ENCODE assay signal across 12 mouse cellular contexts in genomic region chr4:150120173-150120833, GRCm38 (mm10). TPM values are rescaled to one million over a fixed set of nuclear protein-coding genes. Genes with fewer than 3 reads are reported as not detected.
DNase-seq lines count a peak whose midpoint lies in the region; ATAC-seq and TF ChIP-seq lines count a peak whose summit lies in the region.
"Had no signal": no experiment of that assay in that cellular context is flagged by ENCODE, and none has a peak within 500 bp of the region (broad histone marks: within the 10 kb centered on the region; RNA-seq: fewer than 3 reads in every experiment).

No protein-coding gene starts in this region.

- H3K27me3 ChIP-seq in hindbrain, embryonic 15.5 days: no peaks in the 10 kb centered on the region
- no peaks in the 10 kb centered on the region for H3K27me3 ChIP-seq in hindbrain, embryonic 11.5 days (ENCODE audit: control insufficient read depth, insufficient read depth, low read length)
- no peaks in the 10 kb centered on the region for H3K27me3 ChIP-seq in hindbrain, postnatal 0 days (ENCODE audit: insufficient read depth, low read length)
- no peaks in the 10 kb centered on the region for H3K27me3 ChIP-seq in limb, embryonic 14.5 days (ENCODE audit: control insufficient read depth, insufficient read depth, low read length)
- H3K27me3 ChIP-seq: midbrain, embryonic 12.5 days had no signal

- H3K4me3 ChIP-seq in hindbrain, embryonic 15.5 days: no peak overlapping the region
- no peak overlapping the region for H3K4me3 ChIP-seq in hindbrain, embryonic 11.5 days (ENCODE audit: low read depth, low read length)
- H3K4me3 ChIP-seq in hindbrain, postnatal 0 days (ENCODE audit: low read length): no peak overlapping the region
- peak overlapping the region; percentile 13; the same call in 1 of the 2 replicates for H3K4me3 ChIP-seq in limb, embryonic 14.5 days (replicated peaks; ENCODE audit: low read length)
- H3K4me3 ChIP-seq: midbrain, embryonic 12.5 days had no signal

- no peaks in the 10 kb centered on the region for H3K9me3 ChIP-seq in hindbrain, embryonic 15.5 days
- no peaks in the 10 kb centered on the region for H3K9me3 ChIP-seq in hindbrain, embryonic 11.5 days (ENCODE audit: control insufficient read depth, low read length)
- H3K9me3 ChIP-seq in hindbrain, postnatal 0 days (ENCODE audit: low read length): no peaks in the 10 kb centered on the region
- no peaks in the 10 kb centered on the region for H3K9me3 ChIP-seq in limb, embryonic 14.5 days (ENCODE audit: control insufficient read depth, low read length)
- H3K9me3 ChIP-seq: midbrain, embryonic 12.5 days had no signal

- DNase-seq in hindbrain, embryonic 11.5 days (ENCODE audit: low spot score): no peak
- peak; percentile 63 to 65 for DNase-seq in B cell, adult 2 months
- peak; percentile 61 for DNase-seq in hindbrain, postnatal 0 days (ENCODE audit: low spot score)
- DNase-seq in limb, embryonic 14.5 days (ENCODE audit: low spot score): peak; percentile 15
- no peak for DNase-seq in urinary bladder, postnatal 4 days (ENCODE audit: low spot score in 2 of 2)
- DNase-seq in heart, postnatal 10 days: no peak
- DNase-seq in adrenal gland, postnatal 10 days: no peak
- DNase-seq: right cerebral cortex, postnatal 4 days had no signal

- intact Hi-C loops in heart, postnatal 10 days (cut with DNase I): no loop called here

- no peak overlapping the region for H3K27ac ChIP-seq in hindbrain, embryonic 15.5 days (replicated peaks)
- H3K27ac ChIP-seq in hindbrain, embryonic 11.5 days (ENCODE audit: low read depth, low read length): no peak overlapping the region
- H3K27ac ChIP-seq in hindbrain, postnatal 0 days: no peak overlapping the region
- H3K27ac ChIP-seq in limb, embryonic 14.5 days (replicated peaks; ENCODE audit: low read depth, low read length): peak overlapping the region; percentile 6; the same call in 1 of the 2 replicates
- H3K27ac ChIP-seq: midbrain, embryonic 12.5 days had no signal

- no peaks in the 10 kb centered on the region for H3K36me3 ChIP-seq in hindbrain, embryonic 15.5 days
- H3K36me3 ChIP-seq in hindbrain, embryonic 11.5 days (ENCODE audit: control insufficient read depth, insufficient read depth, low read length): no peaks in the 10 kb centered on the region
- H3K36me3 ChIP-seq in hindbrain, postnatal 0 days (ENCODE audit: insufficient read depth, low read length): no peaks in the 10 kb centered on the region
- no peaks in the 10 kb centered on the region for H3K36me3 ChIP-seq in limb, embryonic 14.5 days (ENCODE audit: control insufficient read depth, insufficient read depth, low read length)
- H3K36me3 ChIP-seq: midbrain, embryonic 12.5 days had no signal

- TF ChIP-seq POLR2A in limb, embryonic 14.5 days (IDR thresholded peaks at IDR 0.05; ENCODE audit: borderline replicate concordance, extremely low read depth, insufficient read depth, insufficient read length): no peak

- 53% methylated on average over 15 of the region's 15 CpGs for WGBS in hindbrain, embryonic 15.5 days
- 60% methylated on average over 15 of the region's 15 CpGs for WGBS in hindbrain, embryonic 11.5 days
- 40% methylated on average over 15 of the region's 15 CpGs for WGBS in hindbrain, postnatal 0 days
- WGBS in limb, embryonic 14.5 days: 23% methylated on average over 15 of the region's 15 CpGs

- TF ChIP-seq CTCF in hindbrain, postnatal 0 days (IDR thresholded peaks at IDR 0.05; ENCODE audit: low read depth): peak; percentile 19; the same call in 1 of the 2 replicates

- peaks cover 18% of the 10 kb centered on the region for H3K4me1 ChIP-seq in hindbrain, embryonic 15.5 days (replicated peaks)
- peaks cover 5% of the 10 kb centered on the region for H3K4me1 ChIP-seq in hindbrain, embryonic 11.5 days (replicated peaks; ENCODE audit: control insufficient read depth, insufficient read depth, low read length)
- H3K4me1 ChIP-seq in hindbrain, postnatal 0 days (ENCODE audit: insufficient read depth, low read length): no peaks in the 10 kb centered on the region
- H3K4me1 ChIP-seq in limb, embryonic 14.5 days (ENCODE audit: control insufficient read depth, insufficient read depth, low read length): peaks cover 13% of the 10 kb centered on the region

- H3K9ac ChIP-seq in hindbrain, embryonic 15.5 days: no peak overlapping the region
- no peak overlapping the region for H3K9ac ChIP-seq in hindbrain, embryonic 11.5 days (ENCODE audit: low read depth, low read length)
- H3K9ac ChIP-seq in hindbrain, postnatal 0 days (replicated peaks; ENCODE audit: low read length): no peak overlapping the region
- no peak overlapping the region for H3K9ac ChIP-seq in limb, embryonic 14.5 days (ENCODE audit: low read depth, low read length, severe bottlenecking)
- H3K9ac ChIP-seq: midbrain, embryonic 12.5 days had no signal

- ATAC-seq in hindbrain, embryonic 15.5 days (ENCODE audit: low FRiP score, low read depth): 0 out of 2 replicates have a peak, but pooled peaks have one; percentile 55
- ATAC-seq in hindbrain, embryonic 11.5 days (ENCODE audit: low FRiP score): no peak
- peak; percentile 57 for ATAC-seq in hindbrain, postnatal 0 days
- ATAC-seq in limb, embryonic 14.5 days (ENCODE audit: low FRiP score, low read depth): peak; percentile 68; the same call in 1 of the 2 replicates

- H3K4me2 ChIP-seq in hindbrain, embryonic 15.5 days: no peak overlapping the region
- H3K4me2 ChIP-seq in hindbrain, embryonic 11.5 days (replicated peaks; ENCODE audit: low read depth, low read length): no peak overlapping the region
- no peak overlapping the region for H3K4me2 ChIP-seq in hindbrain, postnatal 0 days (ENCODE audit: low read depth, low read length)
- peak overlapping the region; percentile 30; the same call in 1 of the 2 replicates for H3K4me2 ChIP-seq in limb, embryonic 14.5 days (replicated peaks; ENCODE audit: low read depth, low read length, severe bottlenecking)

RNA-seq across cellular contexts. Expression of gene Slc2a5, which starts 1.2 kb away (rescaled TPM):
- 2.2 TPM in 2 replicates for polyA plus RNA-seq in hindbrain, embryonic 15.5 days (2015; fragmentation: Nextera tagmentation; extraction: Ambion mirVana)
- polyA plus RNA-seq in hindbrain, embryonic 11.5 days (2014; fragmentation: Nextera tagmentation; extraction: Ambion mirVana): 1.3 TPM in 2 replicates
- 1.5 and 2.9 TPM in 2 replicates for total RNA-seq in hindbrain, postnatal 0 days (2014; rRNA removed)
- 2.7 and 3.0 TPM in 2 replicates for polyA plus RNA-seq in hindbrain, postnatal 0 days (2015; fragmentation: Nextera tagmentation; extraction: Ambion mirVana)
- polyA plus RNA-seq in limb, embryonic 14.5 days (2012; rRNA removed): 2.2 and 3.5 TPM in 2 replicates
- 1.5 and 2.6 TPM in 2 replicates for polyA plus RNA-seq in limb, embryonic 14.5 days (2014; fragmentation: Nextera tagmentation; extraction: Ambion mirVana)
- under 1 TPM in 1 of 2 experiments, not detected in 1; 0.25 TPM for total RNA-seq in heart, postnatal 10 days (2021)
- under 1 TPM; 0.27 to 0.75 TPM for total RNA-seq in adrenal gland, postnatal 10 days (2021)

RNA-seq across cellular contexts. Expression of gene Slc2a7, which starts 28.5 kb away (rescaled TPM):
- not detected in 2 replicates for polyA plus RNA-seq in hindbrain, embryonic 15.5 days (2015; fragmentation: Nextera tagmentation; extraction: Ambion mirVana)
- polyA plus RNA-seq in hindbrain, embryonic 11.5 days (2014; fragmentation: Nextera tagmentation; extraction: Ambion mirVana): not detected in 2 replicates
- total RNA-seq in hindbrain, postnatal 0 days (2014; rRNA removed): not detected in 2 replicates
- polyA plus RNA-seq in hindbrain, postnatal 0 days (2015; fragmentation: Nextera tagmentation; extraction: Ambion mirVana): not detected in 2 replicates
- polyA plus RNA-seq in limb, embryonic 14.5 days (2012; rRNA removed): not detected in 2 replicates
- polyA plus RNA-seq in limb, embryonic 14.5 days (2014; fragmentation: Nextera tagmentation; extraction: Ambion mirVana): not detected in 2 replicates
- total RNA-seq in heart, postnatal 10 days (2021): not detected
- total RNA-seq in adrenal gland, postnatal 10 days (2021): not detected
- total RNA-seq: adrenal gland, postnatal 25 days; gastrocnemius, postnatal 4 days had no signal
- polyA plus RNA-seq: midbrain, embryonic 12.5 days had no signal

RNA-seq across cellular contexts. Expression of gene Gpr157, which starts 33.1 kb away (rescaled TPM):
- polyA plus RNA-seq in hindbrain, embryonic 15.5 days (2015; fragmentation: Nextera tagmentation; extraction: Ambion mirVana): 0.40 and 0.59 TPM in 2 replicates
- 0.24 and 0.68 TPM in 2 replicates for polyA plus RNA-seq in hindbrain, embryonic 11.5 days (2014; fragmentation: Nextera tagmentation; extraction: Ambion mirVana)
- 4.9 and 5.4 TPM in 2 replicates for total RNA-seq in hindbrain, postnatal 0 days (2014; rRNA removed)
- polyA plus RNA-seq in hindbrain, postnatal 0 days (2015; fragmentation: Nextera tagmentation; extraction: Ambion mirVana): 0.52 and 0.74 TPM in 2 replicates
- 3.8 and 4.5 TPM in 2 replicates for polyA plus RNA-seq in limb, embryonic 14.5 days (2012; rRNA removed)
- polyA plus RNA-seq in limb, embryonic 14.5 days (2014; fragmentation: Nextera tagmentation; extraction: Ambion mirVana): 0.48 and 0.52 TPM in 2 replicates
- total RNA-seq in heart, postnatal 10 days (2021): 10 to 100 TPM; 23.5 to 24.2 TPM
- total RNA-seq in adrenal gland, postnatal 10 days (2021): 1 to 10 TPM; 2.7 to 4.9 TPM

Comparison
In these comparisons a context has a peak if more than half of its experiments do, and no peak if none do; other contexts are left out.
1. DNase-seq: peak in B cell, adult 2 months (2 of 2), hindbrain, postnatal 0 days (single experiment) and limb, embryonic 14.5 days (single experiment); none in hindbrain, embryonic 11.5 days (single experiment), urinary bladder, postnatal 4 days (0 of 2), heart, postnatal 10 days (0 of 2) and adrenal gland, postnatal 10 days (single experiment).